Mouse (Mus musculus): ENCODE results near the gene Naa35. TPM values are rescaled to one million over a fixed set of nuclear protein-coding genes. Genes with fewer than 3 reads are reported as not detected.

Naa35 gene
- polyA plus RNA-seq, 1 experiment, result 35.1 TPM

- Histone ChIP-seq H3ac (ENCODE audit: control insufficient read depth, insufficient read length, low read depth) (no peak overlapping the region), H3K36me3 (ENCODE audit: control insufficient read depth, insufficient read depth) (no peaks in the 10 kb centered on the region), H3K27me3 (ENCODE audit: control insufficient read depth, insufficient read depth, insufficient read length) (peaks cover 5% of the 10 kb centered on the region), H3K4me3 (ENCODE audit: insufficient read depth, poor library complexity, severe bottlenecking) (no peak overlapping the region), H3K79me3 (ENCODE audit: low read depth) (no peaks in the 10 kb centered on the region), H3K79me2 (ENCODE audit: control insufficient read depth, insufficient read depth) (no peaks in the 10 kb centered on the region)
- TF ChIP-seq FOSL1 (IDR thresholded peaks at IDR 0.05; ENCODE audit: insufficient read depth, low read length, poor library complexity, severe bottlenecking), result no peak
- no peak for TF ChIP-seq MYOG (IDR thresholded peaks at IDR 0.05; ENCODE audit: control insufficient read depth, extremely low read depth, insufficient read length)
- no peak for TF ChIP-seq MAX (IDR thresholded peaks at IDR 0.05)
- no peak for TF ChIP-seq CEBPB (IDR thresholded peaks at IDR 0.05; ENCODE audit: low read depth)
- TF ChIP-seq USF1 (IDR thresholded peaks at IDR 0.05; ENCODE audit: low read depth), result peak; percentile 24
Measured at GRCm38 (mm10) chr13:59682629-59683028, 97.6 kb downstream of the Naa35 start.

- Histone ChIP-seq H3K27me3 (ENCODE audit: control insufficient read depth, insufficient read depth, insufficient read length) (peaks cover 13% of the 10 kb centered on the region), H3K4me3 (ENCODE audit: insufficient read depth, poor library complexity, severe bottlenecking) (no peak overlapping the region), H3K36me3 (ENCODE audit: control insufficient read depth, insufficient read depth) (no peaks in the 10 kb centered on the region), H3ac (ENCODE audit: control insufficient read depth, insufficient read length, low read depth) (no peak overlapping the region), H3K79me2 (ENCODE audit: control insufficient read depth, insufficient read depth) (no peaks in the 10 kb centered on the region), H3K79me3 (ENCODE audit: low read depth) (no peaks in the 10 kb centered on the region)
- TF ChIP-seq USF1 (IDR thresholded peaks at IDR 0.05; ENCODE audit: low read depth), result no peak
- TF ChIP-seq MYOG (IDR thresholded peaks at IDR 0.05; ENCODE audit: control insufficient read depth, extremely low read depth, insufficient read length), result no peak
Measured at GRCm38 (mm10) chr13:59685236-59685635, 100.2 kb downstream of the Naa35 start.

Other genes with a start within 250 kb of the Naa35 start
- 7.5 TPM for gene Agtpbp1, start within 50 bp of the Naa35 start, polyA plus RNA-seq (2012; fragmentation: generic; extraction: Trizol)
- 5.6 TPM for gene Golm1, start 90.6 kb downstream of the Naa35 start, polyA plus RNA-seq (2012; fragmentation: generic; extraction: Trizol)
- gene 4921517D22Rik, start 108.8 kb downstream of the Naa35 start, polyA plus RNA-seq (2012; fragmentation: generic; extraction: Trizol), result not detected
- gene Spata31d1a, start 125.1 kb downstream of the Naa35 start, polyA plus RNA-seq (2012; fragmentation: generic; extraction: Trizol), result not detected
- gene Spata31d1b, start 127.0 kb downstream of the Naa35 start, polyA plus RNA-seq (2012; fragmentation: generic; extraction: Trizol), result not detected
- gene Spata31d1d, start 146.5 kb downstream of the Naa35 start, polyA plus RNA-seq (2012; fragmentation: generic; extraction: Trizol), result not detected
- gene 1700014D04Rik, start 161.5 kb downstream of the Naa35 start, polyA plus RNA-seq (2012; fragmentation: generic; extraction: Trizol), result 0.01 TPM
- gene Isca1, start 184.6 kb downstream of the Naa35 start, polyA plus RNA-seq (2012; fragmentation: generic; extraction: Trizol), result 43.2 TPM
- gene Gm49354, start 197.0 kb downstream of the Naa35 start, polyA plus RNA-seq (2012; fragmentation: generic; extraction: Trizol), result not detected
- gene Tut7, start 237.9 kb downstream of the Naa35 start, polyA plus RNA-seq (2012; fragmentation: generic; extraction: Trizol), result 13.7 TPM